ENCODE assay signal across 23 mouse cellular contexts in the genomic region with DNA sequence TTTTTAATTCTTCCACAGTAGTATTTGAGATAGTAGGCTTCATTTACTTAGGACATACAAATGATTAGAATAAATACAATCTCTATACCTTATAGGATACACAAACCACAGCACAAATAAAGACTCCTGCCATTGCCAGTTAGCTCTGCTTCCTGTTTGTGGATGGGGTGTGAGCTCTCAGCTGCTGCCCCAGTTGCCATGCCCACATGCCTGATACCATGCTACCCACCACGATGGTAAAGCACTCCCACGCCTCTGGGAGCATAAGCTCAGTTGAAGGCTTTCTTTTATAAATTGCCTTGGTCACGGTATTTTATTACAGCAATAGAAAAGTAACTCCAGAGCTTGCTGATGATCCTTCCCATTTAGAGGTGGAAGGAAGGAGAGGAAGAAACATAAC.
"Had no signal": no experiment of that assay in that cellular context is flagged by ENCODE, and none has a peak within 500 bp of the region (broad histone marks: within the 10 kb centered on the region; RNA-seq: fewer than 3 reads in every experiment).

No protein-coding gene starts in this region.

- DNase-seq: forebrain, postnatal 0 days; gastrocnemius, postnatal 14 days; gastrocnemius, postnatal 36 days; heart, adult 11 months; heart, adult 2 months; heart, postnatal 14 days; heart, postnatal 36 days; kidney, adult 18-20 months; kidney, adult 8-10 months; kidney, postnatal 14 days; kidney, postnatal 36 days; layer of hippocampus, postnatal 36 days; left cerebral cortex, postnatal 4 days had no signal

- H3K9me3 ChIP-seq: heart, embryonic 13.5 days; heart, embryonic 15.5 days; hindbrain, embryonic 13.5 days; hindbrain, embryonic 15.5 days; limb, embryonic 13.5 days; limb, embryonic 15.5 days had no signal

- H3K9ac ChIP-seq: forebrain, postnatal 0 days; heart, embryonic 13.5 days; heart, embryonic 15.5 days; hindbrain, embryonic 13.5 days; hindbrain, embryonic 15.5 days; limb, embryonic 13.5 days; limb, embryonic 15.5 days; liver, embryonic 12.5 days had no signal

- ATAC-seq: forebrain, postnatal 0 days; hindbrain, postnatal 0 days; intestine, embryonic 16.5 days; liver, embryonic 12.5 days had no signal

- H3K4me1 ChIP-seq: heart, embryonic 13.5 days; heart, embryonic 15.5 days; hindbrain, embryonic 13.5 days; hindbrain, embryonic 15.5 days; limb, embryonic 13.5 days; limb, embryonic 15.5 days; liver, embryonic 12.5 days had no signal

- H3K27ac ChIP-seq: heart, adult 2 months; heart, embryonic 13.5 days; heart, embryonic 15.5 days; hindbrain, embryonic 13.5 days; hindbrain, embryonic 15.5 days; hindbrain, postnatal 0 days; limb, embryonic 13.5 days; limb, embryonic 15.5 days; liver, embryonic 12.5 days had no signal

- H3K27me3 ChIP-seq: heart, embryonic 13.5 days; heart, embryonic 15.5 days; hindbrain, embryonic 13.5 days; hindbrain, embryonic 15.5 days; limb, embryonic 13.5 days; limb, embryonic 15.5 days; liver, embryonic 12.5 days had no signal

- H3K4me3 ChIP-seq: heart, adult 2 months; heart, embryonic 13.5 days; heart, embryonic 15.5 days; hindbrain, embryonic 13.5 days; hindbrain, embryonic 15.5 days; limb, embryonic 13.5 days; limb, embryonic 15.5 days; liver, embryonic 12.5 days had no signal

- H3K36me3 ChIP-seq: heart, embryonic 13.5 days; heart, embryonic 15.5 days; hindbrain, embryonic 13.5 days; hindbrain, embryonic 15.5 days; limb, embryonic 13.5 days; limb, embryonic 15.5 days; liver, embryonic 12.5 days had no signal

- H3K4me2 ChIP-seq: heart, embryonic 11.5 days; heart, embryonic 13.5 days; heart, embryonic 15.5 days; hindbrain, embryonic 13.5 days; hindbrain, embryonic 15.5 days; limb, embryonic 13.5 days; limb, embryonic 15.5 days; liver, embryonic 12.5 days had no signal
